Mouse (Mus musculus): ENCODE measurements around the gene Tnfrsf25.

The Tnfrsf25 gene

DNA sequence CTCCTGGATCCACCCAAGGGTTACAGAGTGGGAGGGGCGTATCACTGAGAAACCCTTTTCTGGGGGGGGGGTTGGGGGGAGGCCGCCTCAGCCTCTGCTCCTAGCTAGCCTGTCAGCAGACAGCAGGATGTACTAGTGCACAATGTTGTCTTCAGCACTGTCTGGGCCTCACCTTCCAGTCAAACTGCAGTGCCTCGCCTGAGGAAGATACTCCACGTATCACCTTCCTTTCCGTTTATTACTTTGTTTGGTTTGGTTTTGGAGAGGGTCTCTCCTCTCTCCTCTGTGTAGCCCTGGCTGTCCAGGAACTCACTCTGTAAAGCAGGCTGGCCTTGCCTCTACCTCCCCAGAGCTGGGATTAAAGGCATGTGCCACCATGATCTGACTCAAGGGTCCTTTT lies 17.5 kb downstream of the Tnfrsf25 start:
- in situ Hi-C loops (cut with MboI; ENCODE audit: low pct_unique_long_range_greater_than_20kb in 1 of 2, low sequenced_read_pairs in 2 of 2, unreplicated experiment in 1 of 2), result no loop called here

DNA sequence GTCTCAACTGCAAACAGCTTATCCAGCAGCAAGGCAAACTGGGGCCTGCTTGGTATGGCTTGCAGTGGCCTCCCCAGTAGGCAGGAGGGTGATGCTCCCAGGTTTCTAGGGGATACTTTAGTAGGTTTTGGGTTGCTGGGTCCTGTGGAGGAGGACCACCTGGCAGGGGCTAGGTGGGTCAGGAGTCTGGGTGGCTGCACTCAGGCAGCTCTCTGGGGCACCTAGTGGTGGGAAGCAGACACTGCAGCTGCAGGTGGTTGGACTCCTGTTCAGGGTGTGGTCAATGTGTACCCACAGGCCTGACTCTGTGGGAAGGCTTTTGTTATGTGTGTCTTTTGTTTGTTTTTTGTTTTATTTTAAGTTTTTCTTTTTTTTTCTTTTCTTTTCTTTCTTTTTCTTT lies 18.8 kb downstream of the Tnfrsf25 start:
- in situ Hi-C loops (cut with MboI; ENCODE audit: low pct_unique_long_range_greater_than_20kb in 1 of 2, low sequenced_read_pairs in 2 of 2, unreplicated experiment in 1 of 2), result no loop called here

DNA sequence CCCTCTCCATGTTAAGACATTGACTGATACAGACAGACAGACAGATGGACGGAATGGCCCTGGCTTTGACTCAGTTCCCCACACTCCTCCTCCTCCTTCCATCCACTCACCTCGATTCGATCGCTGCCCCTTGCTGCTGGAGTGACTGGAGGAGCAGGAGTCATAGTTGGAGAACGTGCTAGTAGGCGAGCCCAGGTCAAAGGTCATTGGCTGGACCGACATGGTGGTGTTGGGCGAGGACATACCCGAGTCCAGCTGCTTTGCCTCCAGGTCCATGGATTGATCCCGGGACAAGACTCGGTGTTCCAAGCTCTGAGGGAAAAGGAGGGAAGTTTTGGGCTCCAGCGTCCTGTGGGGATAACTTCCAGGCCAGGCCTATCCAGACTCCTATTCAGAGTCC lies 19.6 kb downstream of the Tnfrsf25 start:
- in situ Hi-C loops (cut with MboI; ENCODE audit: low pct_unique_long_range_greater_than_20kb in 1 of 2, low sequenced_read_pairs in 2 of 2, unreplicated experiment in 1 of 2), result no loop called here

DNA sequence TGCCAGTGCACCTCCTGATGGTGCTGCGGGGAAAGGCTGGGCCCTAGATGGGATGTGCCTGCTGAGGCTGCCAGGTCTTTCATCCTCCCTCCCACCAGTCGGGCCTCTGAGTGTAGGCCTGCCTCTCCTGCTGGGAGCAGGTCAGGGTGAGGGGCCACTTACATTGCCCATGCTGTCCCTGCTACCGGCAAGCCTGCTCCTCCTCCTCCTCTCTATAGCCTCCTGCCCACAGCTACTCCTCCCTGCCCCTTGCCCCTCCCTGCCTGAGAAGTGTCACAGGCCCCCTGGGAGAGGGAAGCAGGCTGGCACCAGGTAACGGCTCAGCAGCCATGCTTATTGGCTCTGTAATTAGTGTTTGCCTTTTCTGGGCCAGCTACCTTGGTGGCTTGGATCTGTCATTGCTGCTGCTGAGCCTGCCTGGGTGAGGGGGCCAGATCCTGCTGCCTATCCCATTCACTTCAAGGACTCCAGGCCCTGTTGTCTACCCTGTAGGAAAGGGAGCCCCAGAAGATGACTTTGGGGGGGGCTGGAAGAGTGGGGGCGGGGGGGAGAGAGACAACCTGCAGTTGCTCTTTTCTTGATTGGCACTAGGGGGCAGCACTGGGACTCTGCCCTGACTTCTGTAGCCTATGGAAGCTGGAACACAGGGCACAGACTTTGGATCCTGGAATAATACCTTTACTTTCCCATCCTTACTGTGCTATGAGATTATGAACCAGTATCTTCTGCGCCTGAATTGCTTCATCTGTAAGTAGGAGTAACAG lies 20.6 kb downstream of the Tnfrsf25 start:
- in situ Hi-C loops (cut with MboI; ENCODE audit: low pct_unique_long_range_greater_than_20kb in 1 of 2, low sequenced_read_pairs in 2 of 2, unreplicated experiment in 1 of 2), result no loop called here

DNA sequence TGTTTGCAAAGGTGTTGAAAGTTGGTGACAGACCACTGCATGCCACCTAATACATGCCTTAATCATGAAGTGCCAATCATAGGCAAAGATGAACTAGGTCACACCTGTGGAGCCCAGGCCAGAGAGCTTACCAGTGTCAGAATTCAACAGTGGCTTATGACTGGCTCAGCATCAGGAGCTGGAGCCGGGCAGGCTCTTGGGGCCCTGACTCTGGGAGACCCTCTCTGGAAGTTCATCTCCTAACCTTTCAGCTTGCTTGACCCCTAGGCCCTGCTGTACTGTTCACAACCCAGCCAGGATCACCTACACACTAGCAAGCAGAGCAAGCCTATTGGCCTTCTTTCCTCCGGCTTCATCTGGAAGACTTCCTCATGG lies 21.1 kb downstream of the Tnfrsf25 start:
- in situ Hi-C loops (cut with MboI; ENCODE audit: low pct_unique_long_range_greater_than_20kb in 1 of 2, low sequenced_read_pairs in 2 of 2, unreplicated experiment in 1 of 2), result no loop called here

DNA sequence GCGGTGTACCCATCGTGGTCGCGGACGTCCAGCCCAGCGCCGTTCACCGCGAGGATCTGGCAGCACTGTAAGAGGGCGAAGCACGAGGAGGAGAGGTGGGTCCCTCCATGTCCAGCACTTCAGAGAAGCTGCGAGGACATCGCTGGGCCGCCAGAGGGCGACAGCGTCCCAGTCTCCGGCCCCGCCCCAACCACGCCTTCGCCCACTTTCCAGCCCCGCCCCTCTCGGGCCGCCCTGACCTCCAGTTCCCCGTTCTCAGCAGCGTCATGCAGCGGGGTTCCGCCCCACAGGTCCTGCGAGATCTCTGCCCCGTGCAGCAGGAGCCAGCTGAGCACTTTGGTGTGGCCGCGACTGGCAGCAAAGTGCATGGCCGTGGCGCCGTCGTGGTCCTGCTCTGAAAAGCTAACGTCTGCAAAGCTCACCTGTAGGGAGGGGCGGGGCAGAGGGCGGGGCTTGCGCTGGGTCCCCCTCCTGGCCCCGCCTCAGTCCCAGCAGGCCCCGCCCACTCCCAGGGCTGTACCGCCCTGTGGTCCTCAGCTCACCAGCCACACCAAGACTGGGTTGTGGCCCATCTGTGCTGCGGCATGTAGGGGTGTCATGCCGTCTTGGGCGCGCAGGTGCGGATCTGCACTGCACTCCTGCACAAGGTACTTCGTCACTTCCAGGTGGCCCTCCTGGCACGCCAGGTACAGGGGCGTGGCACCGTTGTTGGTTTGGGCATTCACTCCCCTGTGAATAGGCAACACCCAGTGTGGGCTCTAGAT lies 22.9 kb downstream of the Tnfrsf25 start:
- in situ Hi-C loops (cut with MboI; ENCODE audit: low pct_unique_long_range_greater_than_20kb in 1 of 2, low sequenced_read_pairs in 2 of 2, unreplicated experiment in 1 of 2), result no loop called here

DNA sequence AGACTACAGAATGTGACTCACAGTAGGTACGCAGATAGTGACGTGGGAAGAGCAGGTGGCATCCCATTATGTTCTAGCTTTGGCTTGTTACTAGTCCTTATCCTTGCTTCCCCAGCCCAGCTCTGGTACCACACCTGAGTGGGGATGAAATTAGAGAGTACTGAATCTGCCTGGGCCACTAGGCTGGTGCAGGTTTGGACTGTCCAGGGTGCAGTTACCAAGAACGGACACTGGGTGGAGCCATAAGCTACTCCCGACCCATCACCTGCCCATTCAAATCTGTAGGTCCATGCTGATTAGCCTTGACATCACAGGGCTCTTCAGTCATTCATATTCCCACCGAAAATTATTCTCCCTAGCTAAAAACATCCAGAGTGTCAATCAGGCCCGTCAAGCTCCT lies 24.7 kb downstream of the Tnfrsf25 start:
- in situ Hi-C loops (cut with MboI; ENCODE audit: low pct_unique_long_range_greater_than_20kb in 1 of 2, low sequenced_read_pairs in 2 of 2, unreplicated experiment in 1 of 2), result no loop called here

DNA sequence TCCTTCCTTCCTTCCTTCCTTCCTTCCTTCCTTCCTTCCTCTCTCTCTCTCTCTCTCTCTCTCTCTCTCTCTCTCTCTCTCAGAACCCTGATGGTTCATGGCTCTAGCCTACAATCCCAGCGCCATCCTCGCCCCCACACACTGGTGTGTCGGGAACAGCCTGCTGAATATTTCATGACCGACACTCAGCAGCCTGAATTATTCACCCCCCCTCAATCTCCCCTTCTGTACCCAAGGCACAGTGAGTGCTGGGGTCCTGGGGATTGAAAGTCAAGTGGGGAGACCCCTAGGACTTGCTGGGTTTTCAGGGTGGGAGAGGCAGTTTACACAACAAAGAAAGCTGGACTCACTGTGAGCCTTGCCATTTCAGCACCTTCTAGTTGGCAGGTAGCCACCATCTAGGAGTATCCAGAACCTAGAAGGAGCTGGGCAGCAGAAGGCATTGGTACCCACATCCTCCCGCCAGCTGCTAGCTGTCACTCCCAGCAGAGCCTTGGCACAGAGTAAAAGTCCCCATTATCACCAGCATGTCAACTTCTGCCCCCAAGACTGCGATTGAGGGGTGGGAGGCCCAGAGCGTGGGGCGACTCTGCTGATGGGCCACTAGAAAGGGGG lies 25.9 kb downstream of the Tnfrsf25 start:
- in situ Hi-C loops (cut with MboI; ENCODE audit: low pct_unique_long_range_greater_than_20kb in 1 of 2, low sequenced_read_pairs in 2 of 2, unreplicated experiment in 1 of 2), result no loop called here

DNA sequence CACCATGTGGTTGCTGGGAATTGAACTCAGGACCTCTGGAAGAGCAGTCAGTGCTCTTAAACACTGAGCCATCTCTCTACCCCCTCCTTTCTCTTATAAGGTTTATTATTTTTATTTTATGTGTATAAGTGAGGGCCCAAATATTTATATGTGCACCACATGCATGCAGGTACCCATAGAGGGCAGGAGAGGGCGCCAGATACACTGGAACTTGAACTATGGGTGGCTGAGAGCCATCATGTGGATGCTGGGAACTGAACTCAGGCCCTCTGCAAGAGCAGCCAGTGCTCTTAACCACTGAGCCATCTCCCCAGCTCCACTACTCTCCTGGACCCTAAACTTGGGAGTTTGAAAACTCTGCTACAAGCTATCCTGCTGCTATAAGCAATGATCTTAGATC lies 27.9 kb downstream of the Tnfrsf25 start:
- in situ Hi-C loops (cut with MboI; ENCODE audit: low pct_unique_long_range_greater_than_20kb in 1 of 2, low sequenced_read_pairs in 2 of 2, unreplicated experiment in 1 of 2), result no loop called here

DNA sequence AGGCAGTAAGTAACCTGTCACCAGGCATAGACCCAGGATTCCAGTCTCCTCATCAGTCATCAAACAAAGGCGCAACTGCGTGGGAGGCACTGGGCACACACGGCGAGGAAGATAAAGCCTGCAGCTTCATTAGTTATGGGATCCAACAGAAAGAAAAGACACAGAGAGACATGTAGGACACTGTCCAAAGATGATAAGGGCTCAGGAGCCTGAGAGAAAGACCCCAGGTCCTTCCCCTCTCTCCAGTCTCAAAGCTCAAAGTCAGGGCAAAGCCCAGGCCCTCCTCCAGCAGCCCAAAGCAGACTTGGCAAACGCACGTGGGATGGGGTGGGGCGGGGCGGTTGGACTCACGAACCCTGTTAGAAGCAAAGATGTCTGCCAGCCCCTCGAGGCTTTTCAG lies 29.7 kb downstream of the Tnfrsf25 start:
- in situ Hi-C loops (cut with MboI; ENCODE audit: low pct_unique_long_range_greater_than_20kb in 1 of 2, low sequenced_read_pairs in 2 of 2, unreplicated experiment in 1 of 2), result no loop called here

DNA sequence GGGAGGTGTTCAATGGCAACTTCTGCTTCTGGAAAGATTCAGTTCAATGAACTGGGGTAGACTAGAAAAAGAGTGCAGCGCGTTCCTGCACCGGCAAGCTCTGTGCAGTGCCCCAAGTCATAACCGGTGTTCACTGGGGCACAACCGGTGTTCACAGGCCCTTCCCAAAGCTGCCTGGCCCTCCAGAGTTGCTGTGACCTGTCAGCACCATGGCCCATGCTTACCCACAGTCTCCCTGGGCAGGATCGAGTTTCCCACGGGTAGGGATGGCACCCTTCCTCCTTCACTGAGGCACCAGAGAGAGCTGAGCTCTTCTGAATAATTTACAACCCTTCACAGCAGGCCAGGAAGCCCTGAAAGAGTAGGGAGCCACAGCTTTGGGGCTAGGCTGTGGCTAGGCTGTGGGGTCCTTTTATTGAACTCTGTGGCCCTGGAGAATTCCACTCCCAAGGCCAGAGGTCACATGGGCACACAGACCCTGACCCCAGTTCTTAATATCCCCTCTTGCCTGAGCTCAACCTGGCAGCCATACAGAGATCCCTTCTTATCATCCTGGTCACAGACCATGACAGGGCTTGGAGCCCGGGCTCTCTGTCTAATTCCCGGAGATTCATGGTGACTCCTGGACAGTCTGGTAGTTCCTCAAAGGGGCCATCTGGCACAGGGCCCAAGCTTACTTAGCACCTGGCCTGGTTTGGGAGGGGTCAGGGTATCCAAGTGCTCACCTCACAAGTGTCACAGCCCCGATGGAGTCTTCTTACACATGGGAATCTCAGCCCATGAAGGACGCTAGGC lies 30.5 kb downstream of the Tnfrsf25 start:
- in situ Hi-C loops (cut with MboI; ENCODE audit: low pct_unique_long_range_greater_than_20kb in 1 of 2, low sequenced_read_pairs in 2 of 2, unreplicated experiment in 1 of 2), result no loop called here

DNA sequence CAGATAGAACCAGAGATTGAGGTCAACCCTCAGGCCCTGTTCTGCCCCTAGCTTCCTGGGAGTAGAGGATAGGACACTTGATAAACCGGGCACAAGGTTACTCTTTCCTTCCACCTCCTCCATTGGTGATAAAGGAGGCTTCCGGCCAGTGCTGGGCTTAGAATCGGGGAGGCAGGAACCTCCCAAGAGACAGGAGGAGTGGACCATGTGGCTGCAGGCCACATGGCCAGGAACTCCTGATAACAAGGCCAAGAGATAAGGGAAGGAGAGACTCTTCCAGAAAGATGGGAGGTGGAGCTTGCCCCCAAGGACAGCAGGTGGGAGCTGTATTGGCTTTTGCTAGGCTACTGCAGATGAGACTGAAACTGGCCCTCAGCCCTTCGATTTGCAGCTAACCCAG lies 34.8 kb downstream of the Tnfrsf25 start:
- in situ Hi-C loops (cut with MboI; ENCODE audit: low pct_unique_long_range_greater_than_20kb in 1 of 2, low sequenced_read_pairs in 2 of 2, unreplicated experiment in 1 of 2), result no loop called here

DNA sequence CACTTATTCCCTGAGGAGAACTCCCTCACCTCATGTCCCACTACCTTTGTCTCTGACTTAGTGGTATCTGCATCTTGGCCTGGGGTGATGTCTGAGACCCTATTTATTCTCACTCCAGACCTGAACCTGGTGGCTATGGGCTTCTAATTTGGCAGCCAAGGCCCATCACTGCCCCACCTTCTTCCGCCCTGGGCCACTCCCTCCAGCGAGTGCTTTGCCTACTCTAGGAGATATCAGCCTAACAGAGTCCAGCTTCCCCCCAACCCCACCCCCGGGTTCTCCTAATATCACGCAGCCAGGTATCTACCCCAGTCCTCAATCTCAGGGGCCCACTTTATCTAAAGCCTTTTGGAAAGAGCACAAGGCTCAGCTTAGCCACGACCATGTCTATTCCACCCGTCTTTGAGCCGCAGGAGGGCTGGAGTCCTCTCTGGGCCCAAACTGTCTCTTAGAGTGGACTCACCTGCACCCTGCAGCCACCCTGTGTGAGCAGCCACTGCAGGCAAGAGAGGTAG lies 35.8 kb downstream of the Tnfrsf25 start:
- in situ Hi-C loops (cut with MboI; ENCODE audit: low pct_unique_long_range_greater_than_20kb in 1 of 2, low sequenced_read_pairs in 2 of 2, unreplicated experiment in 1 of 2), result no loop called here

DNA sequence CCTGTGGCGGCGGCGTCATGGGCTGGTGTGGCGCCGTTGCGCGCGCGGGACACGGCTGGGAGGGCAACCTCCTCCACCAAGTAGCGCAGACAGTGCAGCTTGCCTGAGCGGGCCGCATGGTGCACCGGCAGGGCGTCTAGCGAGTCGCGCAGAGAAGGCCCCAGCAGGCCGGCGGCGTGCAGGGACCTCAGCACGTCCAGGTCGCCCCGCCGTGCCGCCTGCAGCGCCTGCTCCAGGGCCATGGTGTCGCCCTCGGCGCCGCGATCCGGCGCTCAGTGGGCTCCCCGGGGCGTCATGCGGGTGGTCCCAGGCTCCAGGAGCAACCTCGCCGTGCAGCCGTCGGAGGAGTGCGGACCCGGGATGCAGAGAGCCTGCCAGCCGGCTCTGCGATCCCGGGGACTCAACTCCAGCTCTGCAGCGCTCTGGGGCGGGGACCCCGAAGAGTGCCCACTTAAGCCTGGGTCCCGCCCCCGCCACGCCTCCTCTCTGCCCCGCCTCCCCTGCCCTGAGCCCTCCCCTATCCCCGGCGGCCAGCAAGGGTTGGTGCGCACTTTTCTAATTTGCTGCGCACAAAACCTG lies 36.3 kb downstream of the Tnfrsf25 start, which contains the start of gene Espn:
TSS of gene Espn (minus strand) at position 406 of the 579 bp plus-strand sequence.
- in situ Hi-C loops (cut with MboI; ENCODE audit: low pct_unique_long_range_greater_than_20kb in 1 of 2, low sequenced_read_pairs in 2 of 2, unreplicated experiment in 1 of 2), result no loop called here

DNA sequence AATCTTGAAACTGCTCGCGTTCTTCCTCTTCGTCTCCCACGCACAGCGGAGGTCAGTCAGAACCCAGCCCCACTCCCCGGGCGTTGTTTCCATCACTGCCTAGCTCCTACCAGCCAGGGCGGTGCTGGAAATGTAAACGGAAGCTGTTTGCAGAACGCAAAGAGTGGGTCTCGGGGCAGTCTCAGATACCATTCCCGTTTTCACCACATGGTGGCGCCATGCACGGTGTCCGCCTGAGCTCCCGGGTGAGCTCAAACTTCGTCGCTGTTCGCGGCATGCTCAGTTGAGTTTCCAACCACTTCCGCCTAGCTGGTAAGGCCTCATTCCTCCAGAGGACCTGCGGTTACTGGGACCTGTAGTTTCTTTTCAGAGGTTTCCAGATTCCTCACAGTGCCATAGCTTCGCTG lies 38.0 kb downstream of the Tnfrsf25 start:
- in situ Hi-C loops (cut with MboI; ENCODE audit: low pct_unique_long_range_greater_than_20kb in 1 of 2, low sequenced_read_pairs in 2 of 2, unreplicated experiment in 1 of 2), result no loop called here

DNA sequence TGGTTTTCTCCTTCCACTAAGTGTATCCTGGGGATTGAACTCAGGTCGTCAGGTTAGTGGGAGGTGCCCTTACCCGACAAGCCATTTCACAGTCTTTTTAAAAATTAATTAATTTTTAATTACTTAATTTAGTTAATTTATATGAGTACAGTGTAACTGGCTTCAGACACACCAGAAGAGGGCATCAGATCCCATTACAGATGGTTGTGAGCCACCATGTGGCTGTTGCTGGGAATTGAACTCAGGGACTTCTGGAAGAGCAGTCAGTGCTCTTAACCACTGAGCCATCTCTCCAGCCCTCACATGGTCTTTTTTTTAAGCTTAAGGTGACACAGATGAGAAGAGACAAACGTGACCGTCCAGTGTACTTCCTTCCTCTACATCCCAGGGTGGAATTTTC lies 39.3 kb downstream of the Tnfrsf25 start:
- in situ Hi-C loops (cut with MboI; ENCODE audit: low pct_unique_long_range_greater_than_20kb in 1 of 2, low sequenced_read_pairs in 2 of 2, unreplicated experiment in 1 of 2), result no loop called here

DNA sequence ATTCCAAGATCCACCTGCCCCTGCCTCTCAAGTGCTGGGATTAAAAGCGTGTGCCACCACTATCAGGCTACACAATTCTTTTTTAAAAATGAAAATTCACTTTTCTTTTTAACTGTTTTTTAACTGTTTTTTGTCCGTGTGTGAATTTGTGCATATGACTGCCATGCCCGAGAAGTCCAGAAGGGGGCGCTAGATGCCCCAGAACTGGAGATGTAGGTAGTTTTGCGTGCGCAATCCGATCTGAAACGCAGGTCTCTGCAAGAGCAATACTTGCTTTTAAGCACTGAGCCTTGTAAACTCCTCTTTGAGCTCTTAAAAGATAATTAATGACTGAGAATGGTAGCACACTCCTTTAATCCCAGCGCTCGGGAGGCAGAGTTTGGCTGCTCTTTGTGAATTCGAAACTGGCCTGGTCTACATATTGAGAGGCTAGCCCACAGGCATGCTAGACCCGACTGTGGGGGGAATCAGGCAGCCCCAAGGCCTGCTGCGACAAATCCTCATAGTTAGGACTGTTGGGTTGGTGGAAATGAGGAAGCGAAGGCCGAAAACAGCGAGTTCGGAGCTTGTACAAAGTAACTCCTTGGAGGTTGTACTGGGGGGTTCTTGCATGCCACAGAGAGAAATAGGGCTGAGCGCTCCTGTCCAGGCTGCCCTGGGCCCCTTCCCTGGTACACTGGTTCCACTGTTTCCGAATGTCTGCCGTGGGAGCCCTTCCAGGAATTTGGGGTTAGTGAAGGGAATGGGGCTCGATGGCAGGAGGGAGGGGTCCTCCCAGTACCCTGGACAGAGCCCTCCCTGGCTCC lies 42.2 kb downstream of the Tnfrsf25 start:
- in situ Hi-C loops (cut with MboI; ENCODE audit: low pct_unique_long_range_greater_than_20kb in 1 of 2, low sequenced_read_pairs in 2 of 2, unreplicated experiment in 1 of 2), result no loop called here

Data from mouse embryonic stem cell (cell line).